Mouse (Mus musculus): Measurements from ENCODE around the gene RPS10-NUDT3. TPM values are rescaled to one million over a fixed set of nuclear protein-coding genes. Genes with fewer than 3 reads are reported as not detected.

Gene RPS10-NUDT3
- polyA plus RNA-seq, 1 experiment, result not detected

DNA sequence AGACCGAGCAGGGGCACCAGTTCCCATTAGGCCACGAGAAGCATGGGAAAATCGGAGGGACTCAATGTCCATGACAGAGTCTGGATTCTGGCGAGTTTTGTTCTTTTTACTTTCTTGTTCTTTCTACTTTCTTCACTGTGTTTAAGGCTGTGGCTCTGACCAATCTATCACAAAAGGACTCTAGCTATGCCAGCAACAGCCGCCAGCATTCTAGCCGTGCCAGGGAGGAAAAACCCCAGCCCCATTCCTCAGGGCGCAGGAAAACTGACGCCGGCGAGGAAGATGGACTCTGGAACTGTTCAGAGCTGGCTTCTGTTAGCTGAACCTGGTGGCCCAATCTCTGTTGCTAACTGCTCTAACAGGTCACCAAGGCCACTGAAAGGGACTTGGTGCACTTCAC, 56.5 kb downstream of the RPS10-NUDT3 start:
- no peak overlapping the region for H3K27ac ChIP-seq (replicated peaks; ENCODE audit: low read depth, low read length)
- H3K4me3 ChIP-seq (ENCODE audit: insufficient read depth, low read depth, low read length), result no peak overlapping the region
- no peaks in the 10 kb centered on the region for H3K4me1 ChIP-seq (ENCODE audit: control insufficient read depth, insufficient read depth, insufficient read length, low read length)

DNA sequence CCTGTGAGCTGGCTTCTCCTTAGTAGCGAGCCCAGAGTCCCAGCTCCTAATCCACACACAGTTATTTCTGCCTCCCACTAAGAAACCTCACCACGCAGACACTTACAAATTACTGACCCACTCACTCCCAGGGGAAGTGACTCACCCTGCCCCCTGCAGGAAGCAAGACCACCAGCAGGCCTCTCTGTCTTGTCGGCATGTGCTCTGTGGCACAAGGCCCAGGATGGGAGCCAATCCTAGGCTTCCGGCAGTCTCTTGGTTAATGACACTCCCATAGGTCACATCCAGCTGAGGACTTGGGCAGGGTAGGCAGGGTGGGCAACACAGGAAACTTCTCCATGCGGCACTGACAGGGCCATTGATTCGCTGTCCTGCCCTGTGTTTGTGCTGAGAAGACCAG, 57.6 kb downstream of the RPS10-NUDT3 start:
- Histone ChIP-seq H3K27ac (replicated peaks; ENCODE audit: low read depth, low read length) (no peak overlapping the region), H3K4me3 (ENCODE audit: insufficient read depth, low read depth, low read length) (no peak overlapping the region), H3K4me1 (ENCODE audit: control insufficient read depth, insufficient read depth, insufficient read length, low read length) (no peaks in the 10 kb centered on the region)

DNA sequence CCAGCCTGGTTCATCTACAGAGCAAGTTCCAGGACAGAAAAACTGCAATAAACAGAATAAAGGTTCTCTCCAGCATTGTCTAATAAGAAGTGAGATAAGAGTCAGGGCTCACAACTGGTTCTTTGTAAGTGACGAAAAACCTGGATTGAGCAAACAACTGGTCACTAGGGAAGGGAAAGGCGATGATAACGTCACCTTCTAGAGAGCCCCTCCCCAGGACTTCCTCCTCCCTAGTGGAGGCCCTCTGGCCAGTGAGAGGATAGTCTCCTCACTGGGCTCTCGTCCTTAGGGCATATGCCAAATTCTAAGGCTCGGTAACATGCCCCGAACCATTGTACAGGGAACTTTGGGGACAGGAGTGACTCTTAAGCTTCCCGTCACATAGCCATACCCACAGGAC, 59.0 kb downstream of the RPS10-NUDT3 start:
- Histone ChIP-seq H3K4me3 (ENCODE audit: insufficient read depth, low read depth, low read length) (no peak overlapping the region), H3K27ac (replicated peaks; ENCODE audit: low read depth, low read length) (no peak overlapping the region), H3K4me1 (ENCODE audit: control insufficient read depth, insufficient read depth, insufficient read length, low read length) (no peaks in the 10 kb centered on the region)

DNA sequence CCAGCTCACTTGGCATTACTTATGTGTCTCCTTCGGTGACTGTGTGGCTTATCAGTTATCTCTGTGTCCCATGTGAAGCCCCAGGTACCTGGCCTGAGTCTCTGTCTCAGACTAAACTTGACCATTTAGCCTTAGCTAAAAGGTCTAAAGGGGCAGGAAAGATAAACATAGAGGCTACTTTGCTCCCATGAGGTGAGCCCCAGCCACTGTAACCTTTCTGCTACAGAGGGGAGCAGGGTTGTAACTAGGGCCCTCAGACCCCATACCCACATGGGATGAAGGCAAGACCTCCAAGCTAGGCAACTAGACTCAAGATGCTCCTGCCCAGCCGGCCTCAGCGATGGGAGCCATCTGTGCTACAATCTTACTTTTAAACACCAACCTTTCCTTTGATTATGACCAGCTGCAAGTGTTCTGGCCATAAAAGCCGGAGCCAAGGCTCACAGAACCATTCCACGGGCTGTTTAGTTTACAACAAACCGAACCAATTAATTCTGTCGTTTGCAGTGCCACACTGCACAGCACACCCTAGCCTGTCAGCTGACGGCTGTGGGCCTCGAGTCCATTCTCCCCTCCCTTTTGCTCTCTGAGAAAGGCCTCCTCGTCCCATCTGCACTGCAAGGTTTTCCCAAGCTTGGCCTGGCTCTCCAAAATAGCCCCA, 59.8 kb downstream of the RPS10-NUDT3 start:
- H3K4me3 ChIP-seq (ENCODE audit: insufficient read depth, low read depth, low read length), result no peak overlapping the region
- no peak overlapping the region for H3K27ac ChIP-seq (replicated peaks; ENCODE audit: low read depth, low read length)
- no peaks in the 10 kb centered on the region for H3K4me1 ChIP-seq (ENCODE audit: control insufficient read depth, insufficient read depth, insufficient read length, low read length)

DNA sequence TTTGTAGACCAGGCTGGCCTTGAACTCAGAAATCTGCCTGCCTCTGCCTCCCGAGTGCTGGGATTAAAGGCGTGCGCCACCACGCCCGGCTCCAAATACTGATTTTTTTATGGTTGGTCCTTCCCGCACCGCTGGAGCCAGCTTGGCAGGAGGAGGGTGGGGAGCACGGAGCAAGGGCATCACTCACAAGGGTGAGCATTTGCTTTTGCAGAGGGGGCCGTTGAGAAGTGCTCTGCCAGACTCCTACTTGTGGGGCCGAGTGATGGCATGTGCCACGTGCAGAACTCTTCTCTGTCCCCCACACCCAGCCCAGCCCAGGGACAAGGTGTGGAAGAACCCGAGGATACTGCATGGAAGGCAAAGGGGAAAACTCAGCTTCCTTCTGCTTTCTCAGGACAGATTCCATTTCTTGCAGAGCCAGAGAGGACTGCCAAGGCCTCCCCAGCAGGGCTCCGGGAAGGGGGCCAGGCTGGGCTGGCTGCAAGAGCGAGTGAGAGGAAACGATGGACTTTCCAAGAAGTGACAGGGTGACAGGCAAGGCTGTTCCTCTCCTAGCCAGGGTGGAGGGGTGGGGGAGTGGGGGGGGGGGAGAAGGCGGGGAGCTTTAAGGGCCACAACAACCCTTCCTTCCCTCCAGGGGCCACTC, 60.4 kb downstream of the RPS10-NUDT3 start:
- H3K27ac ChIP-seq (replicated peaks; ENCODE audit: low read depth, low read length), result no peak overlapping the region
- no peak overlapping the region for H3K4me3 ChIP-seq (ENCODE audit: insufficient read depth, low read depth, low read length)
- no peaks in the 10 kb centered on the region for H3K4me1 ChIP-seq (ENCODE audit: control insufficient read depth, insufficient read depth, insufficient read length, low read length)

DNA sequence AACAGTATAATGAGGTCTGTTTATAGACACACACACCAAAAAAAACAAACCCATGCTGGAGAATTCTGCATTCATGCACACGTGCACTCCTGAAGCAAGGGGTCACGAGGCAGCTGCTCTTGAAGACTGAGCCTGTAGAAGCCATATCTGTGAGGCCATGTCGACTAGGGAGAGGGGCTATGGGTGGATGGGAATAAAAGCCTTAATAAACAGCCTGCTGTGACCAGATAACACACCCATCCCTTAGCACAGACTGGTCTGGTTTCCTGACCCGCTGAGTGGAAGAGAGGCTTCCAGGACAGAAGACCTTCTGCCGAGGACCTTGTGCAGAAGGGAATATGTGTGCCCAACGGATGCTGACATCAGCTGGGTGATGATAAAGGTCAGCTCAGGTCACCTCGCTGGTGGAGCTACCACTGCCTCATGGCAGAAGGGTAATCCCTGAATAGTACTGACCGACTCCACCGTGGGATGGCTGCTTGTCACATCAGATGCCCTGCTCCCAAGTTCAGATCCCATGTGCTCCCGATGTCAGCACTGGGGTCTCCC, 61.2 kb downstream of the RPS10-NUDT3 start:
- Histone ChIP-seq H3K4me1 (ENCODE audit: control insufficient read depth, insufficient read depth, insufficient read length, low read length) (no peaks in the 10 kb centered on the region), H3K27ac (replicated peaks; ENCODE audit: low read depth, low read length) (no peak overlapping the region), H3K4me3 (ENCODE audit: insufficient read depth, low read depth, low read length) (no peak overlapping the region)

DNA sequence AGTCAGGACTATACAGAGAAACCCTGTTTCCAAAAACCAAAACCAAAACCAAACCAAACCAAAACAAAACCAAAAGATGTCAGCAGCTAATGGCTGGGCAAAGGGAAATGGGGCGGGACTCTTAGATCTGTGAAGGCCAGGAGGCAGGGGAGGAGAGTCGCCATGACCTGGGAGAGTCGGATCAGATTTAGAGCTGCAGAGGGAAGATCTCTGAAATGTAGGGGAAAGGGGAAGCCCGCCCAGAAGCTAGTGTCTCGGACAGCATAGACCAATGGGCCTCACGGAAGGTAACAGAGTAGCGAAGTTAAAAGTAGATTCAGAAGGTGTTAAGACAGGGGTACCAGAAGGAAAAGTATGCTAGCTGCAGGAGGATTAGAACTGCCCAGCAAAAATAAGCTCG, 63.7 kb downstream of the RPS10-NUDT3 start:
- H3K4me1 ChIP-seq (ENCODE audit: control insufficient read depth, insufficient read depth, insufficient read length, low read length), result no peaks in the 10 kb centered on the region
- H3K27ac ChIP-seq (replicated peaks; ENCODE audit: low read depth, low read length), result no peak overlapping the region
- no peak overlapping the region for H3K4me3 ChIP-seq (ENCODE audit: insufficient read depth, low read depth, low read length)

DNA sequence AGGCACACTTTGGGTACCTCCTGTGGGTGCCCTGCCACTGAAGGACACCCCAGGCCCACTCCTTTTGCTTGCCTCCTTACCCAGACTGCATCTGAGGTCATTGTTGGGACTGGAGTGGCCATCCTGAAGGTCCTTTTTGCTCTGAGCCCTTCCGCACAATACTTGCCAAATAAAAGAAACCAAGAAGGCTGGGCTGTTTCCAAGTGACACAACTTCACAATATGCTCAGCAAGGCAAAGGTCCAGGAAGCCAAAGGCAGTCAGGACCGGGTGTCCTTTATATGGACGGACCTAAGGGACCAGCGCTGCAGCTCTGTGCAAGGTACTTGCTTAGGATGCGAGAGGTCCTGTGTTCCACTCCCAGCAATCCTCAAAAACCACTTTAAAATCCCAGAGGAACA, 66.8 kb downstream of the RPS10-NUDT3 start:
- no peak overlapping the region for H3K4me3 ChIP-seq (ENCODE audit: insufficient read depth, low read depth, low read length)
- peaks cover 9% of the 10 kb centered on the region for H3K4me1 ChIP-seq (ENCODE audit: control insufficient read depth, insufficient read depth, insufficient read length, low read length)
- no peak overlapping the region for H3K27ac ChIP-seq (replicated peaks; ENCODE audit: low read depth, low read length)

DNA sequence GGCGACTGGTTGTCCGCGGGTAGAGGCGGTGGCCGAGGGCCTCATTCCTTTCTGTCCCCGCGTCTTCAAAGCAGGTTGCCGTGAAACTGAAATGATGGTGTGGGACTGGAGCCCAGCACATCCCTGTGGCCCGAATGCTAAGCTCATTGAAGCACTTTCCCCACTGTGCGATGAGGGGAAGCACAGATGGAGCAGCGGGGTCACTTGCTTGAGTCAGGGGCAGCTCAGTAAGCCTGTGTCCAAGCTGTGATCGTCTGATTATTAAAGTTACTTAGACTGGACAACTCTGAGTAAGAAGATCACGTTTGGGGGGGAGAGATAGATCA, 69.1 kb downstream of the RPS10-NUDT3 start:
- Histone ChIP-seq H3K4me3 (ENCODE audit: insufficient read depth, low read depth, low read length) (peak overlapping the region; percentile 71), H3K4me1 (ENCODE audit: control insufficient read depth, insufficient read depth, insufficient read length, low read length) (peaks cover 11% of the 10 kb centered on the region), H3K27ac (replicated peaks; ENCODE audit: low read depth, low read length) (peak overlapping the region; percentile 41; the same call in 1 of the 2 replicates)

DNA sequence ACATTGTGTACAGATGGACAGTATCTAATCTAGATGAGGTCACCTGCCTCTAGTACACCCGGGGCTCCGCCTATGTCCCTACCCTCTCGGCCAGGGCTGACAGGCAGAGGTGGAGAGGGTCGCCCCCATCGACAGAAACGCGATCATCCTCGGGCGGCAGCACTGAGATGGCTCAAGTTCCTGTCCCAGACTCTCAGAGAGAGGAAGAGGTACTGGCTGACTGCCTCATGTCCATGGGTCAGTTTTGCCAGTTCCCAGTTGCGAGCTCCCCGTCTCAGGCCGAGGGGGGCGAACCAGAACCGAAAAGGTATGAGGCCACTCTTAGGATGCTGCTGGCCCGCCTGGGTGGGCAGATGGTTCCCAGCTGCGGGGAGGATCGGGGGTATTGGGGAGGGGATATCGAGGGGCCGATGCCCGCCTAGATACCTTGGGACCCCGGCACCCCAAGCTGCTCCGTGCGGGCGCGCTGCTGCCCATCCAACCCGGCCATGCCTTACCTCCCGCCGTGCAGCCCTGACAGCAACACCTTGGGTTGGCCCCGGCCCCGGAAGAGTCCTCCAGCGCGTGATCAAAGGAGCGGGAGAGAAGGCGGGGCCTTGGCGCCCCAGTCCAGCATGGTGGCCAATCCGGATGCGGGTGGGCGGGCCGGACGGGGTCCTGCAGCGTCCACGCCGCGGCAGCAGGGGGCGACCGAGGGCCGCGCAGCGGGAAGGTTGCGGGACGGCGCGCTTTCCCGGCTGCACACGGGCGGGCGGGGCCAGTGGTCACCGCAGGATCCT, 69.7 kb downstream of the RPS10-NUDT3 start, which contains the start of gene AI413582:
Gene AI413582 (minus strand): TSS at position 594 of the 779 bp plus-strand sequence.
- H3K4me3 ChIP-seq (ENCODE audit: insufficient read depth, low read depth, low read length), result peak within 1 kb of the TSS; percentile 71
- H3K4me1 ChIP-seq (ENCODE audit: control insufficient read depth, insufficient read depth, insufficient read length, low read length), result peaks cover 11% of the 10 kb centered on the region
- H3K27ac ChIP-seq (replicated peaks; ENCODE audit: low read depth, low read length), result peak within 1 kb of the TSS; percentile 41; the same call in 1 of the 2 replicates

DNA sequence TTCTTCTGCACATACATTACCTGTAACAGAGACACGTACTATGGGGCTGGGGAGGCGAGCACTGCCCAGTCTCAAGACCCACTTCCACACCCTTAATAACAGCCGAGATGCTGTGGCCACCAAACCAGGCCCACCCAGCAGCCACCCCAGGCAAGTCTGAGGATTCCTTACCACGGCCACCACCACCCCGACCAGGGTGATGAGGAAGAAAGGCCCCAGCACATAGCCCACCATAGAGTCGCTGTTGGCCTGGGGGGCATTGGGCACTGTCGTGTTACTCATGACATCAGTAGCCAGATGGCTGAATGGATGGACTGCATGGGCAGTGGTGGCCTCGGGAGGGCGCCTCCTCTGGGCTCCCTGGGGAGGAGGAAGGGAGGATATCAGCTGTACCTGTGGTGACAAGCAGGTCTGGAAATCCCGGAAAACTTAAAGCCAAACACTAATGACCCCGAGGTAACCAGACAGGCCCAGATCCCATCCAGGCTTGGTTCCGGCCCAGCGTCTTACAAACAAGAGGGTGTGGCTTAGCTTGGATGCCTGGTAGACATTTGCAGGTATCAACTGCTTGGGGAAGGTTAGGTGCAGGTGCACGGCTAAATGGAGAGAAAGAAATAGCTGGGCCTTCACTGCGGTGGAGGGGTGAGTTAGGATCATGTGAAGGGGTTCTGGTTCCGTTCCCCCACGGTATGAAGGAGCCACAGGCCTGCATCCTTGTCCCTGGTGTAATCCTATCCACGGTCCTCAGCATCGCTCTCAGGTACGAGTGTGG, 70.4 kb downstream of the RPS10-NUDT3 start:
- Histone ChIP-seq H3K4me3 (ENCODE audit: insufficient read depth, low read depth, low read length) (peak overlapping the region; percentile 57), H3K27ac (replicated peaks; ENCODE audit: low read depth, low read length) (0 out of 2 replicates have a peak overlapping the region, but pooled peaks have one; percentile 1), H3K4me1 (ENCODE audit: control insufficient read depth, insufficient read depth, insufficient read length, low read length) (peaks cover 11% of the 10 kb centered on the region)

DNA sequence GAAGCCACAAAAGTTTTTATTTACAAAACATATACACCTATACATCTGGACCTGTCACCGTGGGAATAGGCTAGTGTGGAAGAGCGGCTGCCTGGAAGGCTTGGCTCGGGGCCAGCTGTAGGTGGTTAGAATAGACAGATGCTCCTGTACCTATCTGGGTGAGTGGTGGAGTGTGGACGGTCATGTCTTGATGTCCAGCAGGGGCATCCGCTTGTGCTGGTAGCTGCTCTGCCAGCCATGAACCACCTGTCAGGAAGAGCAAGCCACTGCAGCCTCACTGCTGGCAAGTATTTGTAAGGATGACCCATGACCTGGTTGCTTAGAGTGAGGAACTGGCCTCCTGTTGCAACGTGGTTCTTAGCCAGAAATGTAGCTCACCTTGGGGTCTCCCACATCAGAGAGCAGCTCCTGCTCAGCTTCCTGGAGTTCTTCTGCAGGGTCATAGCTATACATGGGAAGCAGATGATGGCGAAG, 71.2 kb downstream of the RPS10-NUDT3 start:
- peaks cover 11% of the 10 kb centered on the region for H3K4me1 ChIP-seq (ENCODE audit: control insufficient read depth, insufficient read depth, insufficient read length, low read length)
- no peak overlapping the region for H3K4me3 ChIP-seq (ENCODE audit: insufficient read depth, low read depth, low read length)
- no peak overlapping the region for H3K27ac ChIP-seq (replicated peaks; ENCODE audit: low read depth, low read length)

DNA sequence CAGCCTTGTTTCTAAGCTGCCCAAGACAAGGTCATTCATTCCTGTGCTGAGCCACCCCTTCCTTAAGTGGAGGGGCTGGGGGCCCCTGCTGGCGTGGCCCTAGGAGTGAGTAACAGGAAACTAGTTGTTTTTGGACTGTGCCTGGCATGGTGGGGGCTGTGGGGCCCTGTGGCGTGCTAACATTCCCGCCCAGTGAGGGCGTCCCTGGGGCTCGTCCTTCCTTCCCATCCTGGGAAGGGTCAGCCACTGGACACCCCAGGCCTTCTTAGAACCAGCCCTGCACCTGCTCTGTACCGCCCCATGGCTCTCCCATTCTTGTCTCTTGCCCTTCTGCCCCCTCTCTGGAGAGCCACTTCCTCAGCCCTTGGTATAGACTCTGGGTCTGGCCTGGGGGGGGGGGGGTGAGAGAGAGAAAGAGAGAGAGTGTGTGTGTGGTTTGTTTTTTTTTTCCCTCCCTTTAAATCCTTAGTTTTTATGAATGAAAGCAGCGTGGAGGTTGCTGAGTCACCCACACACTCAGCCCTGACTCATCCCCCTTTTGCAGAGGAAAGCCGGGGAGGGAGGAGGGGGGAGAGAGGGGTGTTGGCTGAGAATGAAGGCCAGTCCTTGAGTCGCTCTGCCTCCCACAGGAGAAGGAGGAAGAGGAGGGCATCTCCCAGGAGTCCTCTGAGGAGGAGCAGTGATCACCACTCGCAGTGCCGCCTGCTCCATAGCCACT, 73.1 kb downstream of the RPS10-NUDT3 start:
- Histone ChIP-seq H3K27ac (replicated peaks; ENCODE audit: low read depth, low read length) (no peak overlapping the region), H3K4me3 (ENCODE audit: insufficient read depth, low read depth, low read length) (no peak overlapping the region), H3K4me1 (ENCODE audit: control insufficient read depth, insufficient read depth, insufficient read length, low read length) (peaks cover 13% of the 10 kb centered on the region)

DNA sequence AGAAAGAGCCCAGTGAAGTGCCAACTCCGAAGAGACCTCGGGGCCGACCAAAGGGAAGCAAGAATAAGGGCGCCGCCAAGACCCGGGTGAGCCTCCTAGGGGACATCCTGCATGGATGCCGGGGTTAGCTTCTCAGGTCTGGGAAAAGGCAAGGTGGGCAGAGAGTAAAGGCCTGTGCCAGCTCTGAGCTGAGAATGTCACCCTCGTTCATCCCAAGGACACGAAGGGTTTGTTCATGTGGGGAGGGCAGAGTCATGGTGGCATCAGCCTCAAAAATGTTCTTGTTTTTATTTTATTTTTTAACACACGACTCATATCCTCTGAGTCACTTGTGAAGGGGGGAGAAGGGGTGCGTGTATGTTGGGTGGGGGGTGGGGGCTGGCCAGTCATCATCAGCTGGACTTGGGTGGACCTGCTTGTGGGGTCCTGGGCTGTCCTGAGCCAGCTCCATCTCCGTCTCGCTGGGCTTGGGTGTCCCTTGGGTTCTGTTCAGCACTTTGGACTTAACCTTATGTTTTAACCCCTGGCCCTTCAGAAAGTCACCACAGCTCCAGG, 74.0 kb downstream of the RPS10-NUDT3 start:
- Histone ChIP-seq H3K4me3 (ENCODE audit: insufficient read depth, low read depth, low read length) (no peak overlapping the region), H3K27ac (replicated peaks; ENCODE audit: low read depth, low read length) (no peak overlapping the region), H3K4me1 (ENCODE audit: control insufficient read depth, insufficient read depth, insufficient read length, low read length) (peaks cover 13% of the 10 kb centered on the region)
